Mouse (Mus musculus) adrenal gland, adult 2 months (tissue): Measurements from ENCODE around the gene Ppp3r1. TPM values are rescaled to one million over a fixed set of nuclear protein-coding genes. Genes with fewer than 3 reads are reported as not detected.
"Not testable (repeated sequence)": the region's sequence is repeated elsewhere in the genome, so short reads cannot be mapped to it uniquely, and the experiment has no call there.

Source experiments
- DNase-seq: peaks from one replicate; pipeline ENCODE4 v3.0.0; 2021
- polyA plus RNA-seq: library from polyadenylated mRNA; depleted of rRNA; stranded (reverse); fragments of >200 nt; gene quantifications from 2 replicates; pipeline ENCODE4 v1.2.3, GENCODE M21; 2012; rRNA removed
- total RNA-seq, 2 experiments: library from RNA; stranded (reverse); gene quantifications; 2 replicates each; pipeline ENCODE4 v1.2.3; 2021

The Ppp3r1 gene
- total and polyA plus RNA-seq, 3 experiments = 90.2 to 268 (median 94.9) TPM

- DNase-seq = no peak
Observed at GRCm38 (mm10) chr11:17199840-17200501, 40.9 kb downstream of the Ppp3r1 start.

- DNase-seq = no peak
Observed at GRCm38 (mm10) chr11:17200936-17201335, 41.9 kb downstream of the Ppp3r1 start.

GRCm38 (mm10) chr11:17202481-17202880, 43.4 kb downstream of the Ppp3r1 start:
- no peak for DNase-seq

- DNase-seq = peak; percentile 96
Observed at GRCm38 (mm10) chr11:17211258-17212140, 52.4 kb downstream of the Ppp3r1 start, which contains the start of gene Pno1. Gene Pno1, minus strand, starts transcription at chr11:17211568.

- DNase-seq = no peak
Observed at GRCm38 (mm10) chr11:17212141-17212495, 53.1 kb downstream of the Ppp3r1 start.

- DNase-seq = no peak
Observed at GRCm38 (mm10) chr11:17212903-17213509, 53.9 kb downstream of the Ppp3r1 start.

- no peak for DNase-seq
Observed at GRCm38 (mm10) chr11:17215475-17215874, 56.4 kb downstream of the Ppp3r1 start.

GRCm38 (mm10) chr11:17221126-17221525, 62.1 kb downstream of the Ppp3r1 start:
- no peak for DNase-seq

- DNase-seq = no peak
Observed at GRCm38 (mm10) chr11:17232792-17233191, 73.7 kb downstream of the Ppp3r1 start.

GRCm38 (mm10) chr11:17236449-17237037, 77.5 kb downstream of the Ppp3r1 start:
- DNase-seq = no peak

GRCm38 (mm10) chr11:17238598-17238997, 79.5 kb downstream of the Ppp3r1 start:
- DNase-seq = not testable (repeated sequence)

GRCm38 (mm10) chr11:17248715-17249114, 89.7 kb downstream of the Ppp3r1 start:
- DNase-seq = no peak

Other genes starting within 250 kb of the Ppp3r1 start
- under 1 TPM; 0.32 to 0.52 TPM for gene Fbxo48, start 207.9 kb upstream of the Ppp3r1 start, total RNA-seq
- gene Fbxo48, start 207.9 kb upstream of the Ppp3r1 start, polyA plus RNA-seq = 0.11 and 0.15 TPM in 2 replicates
- 10 to 100 TPM; 13.9 to 14.8 TPM for gene Cnrip1, start 107.7 kb upstream of the Ppp3r1 start, total RNA-seq
- gene Cnrip1, start 107.7 kb upstream of the Ppp3r1 start, polyA plus RNA-seq = 20.7 and 24.6 TPM in 2 replicates
- gene Plek, start 106.9 kb upstream of the Ppp3r1 start, total RNA-seq = 1 to 10 TPM; 3.1 to 5.8 TPM
- 0.18 and 0.25 TPM in 2 replicates for gene Plek, start 106.9 kb upstream of the Ppp3r1 start, polyA plus RNA-seq
- gene Wdr92, start 22.8 kb downstream of the Ppp3r1 start, total RNA-seq = 10 to 100 TPM; 13.0 to 17.0 TPM
- 4.5 and 4.6 TPM in 2 replicates for gene Wdr92, start 22.8 kb downstream of the Ppp3r1 start, polyA plus RNA-seq
- gene Pno1, start 52.3 kb downstream of the Ppp3r1 start, total RNA-seq = 10 to 100 TPM; 57.1 to 62.5 TPM
- gene Pno1, start 52.3 kb downstream of the Ppp3r1 start, polyA plus RNA-seq = 2.7 and 2.9 TPM in 2 replicates
- gene C1d, start 98.3 kb downstream of the Ppp3r1 start, total RNA-seq = 10 to 100 TPM; 56.9 to 59.4 TPM
- gene C1d, start 98.3 kb downstream of the Ppp3r1 start, polyA plus RNA-seq = 2.3 and 5.8 TPM in 2 replicates